In the genomic region with DNA sequence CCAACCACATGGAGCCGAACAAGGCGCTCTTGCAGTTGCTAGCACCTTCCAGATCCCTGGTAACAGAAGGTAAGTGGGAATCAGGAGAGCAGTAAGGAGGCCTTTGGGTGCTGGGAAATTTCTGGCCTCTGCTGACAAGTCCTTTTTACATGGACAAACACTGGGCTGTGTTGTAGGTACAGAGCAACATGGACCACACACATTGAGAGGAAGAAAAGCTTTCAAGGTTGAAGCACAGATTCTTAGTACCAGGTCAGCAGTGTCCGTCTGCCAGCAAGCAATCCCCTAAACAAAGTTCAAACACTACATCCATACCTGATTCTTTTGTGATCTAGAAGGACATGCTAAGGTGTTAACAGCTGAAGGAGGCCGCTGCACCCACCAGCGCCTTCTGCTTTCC, we compare ENCODE assay signal across 8 mouse cellular contexts. TPM values are rescaled to one million over a fixed set of nuclear protein-coding genes. Genes with fewer than 3 reads are reported as not detected.
A peak's percentile ranks its signal among the peaks of the same experiment; 100 is the strongest.
DNase-seq lines count a peak whose midpoint lies in the region; ATAC-seq and TF ChIP-seq lines count a peak whose summit lies in the region.

No protein-coding gene starts in this region.

- ATAC-seq in embryonic facial prominence, embryonic 14.5 days (ENCODE audit: low read depth), result no peak
- ATAC-seq in intestine, embryonic 15.5 days, result no peak
- no peak for ATAC-seq in midbrain, embryonic 12.5 days (ENCODE audit: low FRiP score, low read depth)

- 83% methylated on average over 5 of the region's 5 CpGs for WGBS in cerebellum, adult 2 months
- 30% methylated on average over 5 of the region's 5 CpGs for WGBS in embryonic facial prominence, embryonic 14.5 days
- 38% methylated on average over 5 of the region's 5 CpGs for WGBS in intestine, embryonic 15.5 days
- 51% methylated on average over 5 of the region's 5 CpGs for WGBS in midbrain, embryonic 12.5 days

- DNase-seq in cerebellum, adult 2 months, result no peak
- no peak for DNase-seq in cerebellum, adult 9-10 months
- no peak for DNase-seq in embryonic facial prominence, embryonic 14.5 days (ENCODE audit: low spot score)
- no peak for DNase-seq in T-cell, adult 2 months (ENCODE audit: low spot score)
- no peak for DNase-seq in frontal cortex, postnatal 25 days (ENCODE audit: low spot score in 2 of 2)
- DNase-seq in frontal cortex, postnatal 14 days (ENCODE audit: low spot score in 2 of 2), result no peak

- H3K27me3 ChIP-seq in cerebellum, adult 2 months (ENCODE audit: control insufficient read depth, insufficient read depth, low read length), result no peaks in the 10 kb centered on the region
- no peaks in the 10 kb centered on the region for H3K27me3 ChIP-seq in embryonic facial prominence, embryonic 14.5 days (replicated peaks; ENCODE audit: control insufficient read depth, insufficient read depth, low read length)
- no peaks in the 10 kb centered on the region for H3K27me3 ChIP-seq in intestine, embryonic 15.5 days (replicated peaks)
- peaks cover 20% of the 10 kb centered on the region for H3K27me3 ChIP-seq in midbrain, embryonic 12.5 days

- peak overlapping the region; percentile 69 for H3K4me2 ChIP-seq in embryonic facial prominence, embryonic 14.5 days (ENCODE audit: low read depth, low read length)
- H3K4me2 ChIP-seq in intestine, embryonic 15.5 days (replicated peaks), result peak overlapping the region; percentile 81
- H3K4me2 ChIP-seq in midbrain, embryonic 12.5 days (replicated peaks), result peak overlapping the region; percentile 82

- H3K27ac ChIP-seq in cerebellum, adult 2 months (ENCODE audit: insufficient read depth, low read length), result no peak overlapping the region
- peak overlapping the region; percentile 96; the same call in 1 of the 2 replicates for H3K27ac ChIP-seq in embryonic facial prominence, embryonic 14.5 days (replicated peaks; ENCODE audit: low read depth, low read length)
- H3K27ac ChIP-seq in intestine, embryonic 15.5 days, result peak overlapping the region; percentile 98
- H3K27ac ChIP-seq in midbrain, embryonic 12.5 days (replicated peaks), result no peak overlapping the region

- TF ChIP-seq POLR2A in cerebellum, adult 2 months (IDR thresholded peaks at IDR 0.05; ENCODE audit: borderline replicate concordance, insufficient read depth, low read length), result no peak

- no peaks in the 10 kb centered on the region for H3K9me3 ChIP-seq in embryonic facial prominence, embryonic 14.5 days (ENCODE audit: control insufficient read depth, low read length)
- H3K9me3 ChIP-seq in intestine, embryonic 15.5 days, result no peaks in the 10 kb centered on the region
- H3K9me3 ChIP-seq in midbrain, embryonic 12.5 days, result no peaks in the 10 kb centered on the region

- no peaks in the 10 kb centered on the region for H3K4me1 ChIP-seq in cerebellum, adult 2 months (ENCODE audit: control insufficient read depth, insufficient read depth, low read length)
- peaks cover 13% of the 10 kb centered on the region; the same call in 1 of the 2 replicates for H3K4me1 ChIP-seq in embryonic facial prominence, embryonic 14.5 days (ENCODE audit: control insufficient read depth, insufficient read depth, low read length)
- peaks cover 9% of the 10 kb centered on the region; the same call in 1 of the 2 replicates for H3K4me1 ChIP-seq in intestine, embryonic 15.5 days (replicated peaks)
- peaks cover 9% of the 10 kb centered on the region; the same call in 1 of the 2 replicates for H3K4me1 ChIP-seq in midbrain, embryonic 12.5 days

- H3K36me3 ChIP-seq in embryonic facial prominence, embryonic 14.5 days (ENCODE audit: control insufficient read depth, insufficient read depth, low read length), result 0 out of 2 replicates have a peak, but pooled peaks cover 5% of the 10 kb centered on the region
- H3K36me3 ChIP-seq in intestine, embryonic 15.5 days, result no peaks in the 10 kb centered on the region
- no peaks in the 10 kb centered on the region for H3K36me3 ChIP-seq in midbrain, embryonic 12.5 days

- no peak for TF ChIP-seq CTCF in cerebellum, adult 2 months (IDR thresholded peaks at IDR 0.05; ENCODE audit: borderline replicate concordance, insufficient read depth, low read depth, low read length)

- H3K4me3 ChIP-seq in cerebellum, adult 2 months (replicated peaks; ENCODE audit: insufficient read depth, low read depth, low read length), result peak overlapping the region; percentile 24
- H3K4me3 ChIP-seq in embryonic facial prominence, embryonic 14.5 days (ENCODE audit: low read depth, low read length), result peak overlapping the region; percentile 91
- H3K4me3 ChIP-seq in intestine, embryonic 15.5 days (replicated peaks), result peak overlapping the region; percentile 87
- H3K4me3 ChIP-seq in midbrain, embryonic 12.5 days, result 0 out of 2 replicates have a peak overlapping the region, but pooled peaks have one; percentile 63

- H3K9ac ChIP-seq in embryonic facial prominence, embryonic 14.5 days (ENCODE audit: low read depth, low read length), result peak overlapping the region; percentile 92
- H3K9ac ChIP-seq in intestine, embryonic 15.5 days, result no peak overlapping the region
- no peak overlapping the region for H3K9ac ChIP-seq in midbrain, embryonic 12.5 days (replicated peaks)

RNA-seq across cellular contexts. Expression of gene Rbms1, which starts 1.7 kb away (rescaled TPM):
- 23.5 and 25.5 TPM in 2 replicates for polyA plus RNA-seq in cerebellum, adult 2 months (2012; rRNA removed)
- 101 and 116 TPM in 2 replicates for polyA plus RNA-seq in embryonic facial prominence, embryonic 14.5 days (2014; fragmentation: Nextera tagmentation; extraction: Ambion mirVana)
- 83.3 and 84.3 TPM in 2 replicates for polyA plus RNA-seq in intestine, embryonic 15.5 days (2015; fragmentation: Nextera tagmentation; extraction: Ambion mirVana)
- polyA plus RNA-seq in midbrain, embryonic 12.5 days (2016; fragmentation: Nextera tagmentation; extraction: Ambion mirVana), result 35.2 and 40.8 TPM in 2 replicates

Comparison
In these comparisons a context has a peak if more than half of its experiments do, and no peak if none do; other contexts are left out.
1. H3K27ac ChIP-seq: peak in embryonic facial prominence, embryonic 14.5 days (single experiment) and intestine, embryonic 15.5 days (single experiment); none in cerebellum, adult 2 months (single experiment) and midbrain, embryonic 12.5 days (single experiment).
2. H3K4me3 ChIP-seq: peak in every context shown above with its lines; median percentile 91 in embryonic facial prominence, embryonic 14.5 days; 87 in intestine, embryonic 15.5 days; 63 in midbrain, embryonic 12.5 days; 24 in cerebellum, adult 2 months.
3. Peak in every context shown above with its lines, with median percentiles within 50 percentile points of each other: H3K4me2 ChIP-seq.